Mouse (Mus musculus) limb, embryonic 15.5 days (tissue): ENCODE measurements at regions not wholly inside any gene's neighbourhood (a gene's known extent, or its start where the extent isn't known, plus 50 kb on each side); places are given as distances from the start of the nearest gene placed in this dataset. TPM values are rescaled to one million over a fixed set of nuclear protein-coding genes. Genes with fewer than 3 reads are reported as not detected.
"Not testable (repeated sequence)": the region's sequence is repeated elsewhere in the genome, so short reads cannot be mapped to it uniquely, and the experiment has no call there.

Experiments used
- ATAC-seq: fragments of 200-750 bp; cut with Nextera tagmentation; 2 replicates; pipeline ENCODE4 v1.8.0; 2017; ENCODE audit warnings: low read depth, moderate TSS enrichment; ENCODE audit not compliant: insufficient number of reproducible peaks, low FRiP score, low TSS enrichment
- H3K27ac ChIP-seq: fragments of 300-500 bp; sonication (generic); 2 replicates; pipeline ENCODE4 v1.5.1; 2015; ENCODE audit warnings: moderate library complexity, mild to moderate bottlenecking, inconsistent platforms
- H3K27me3 ChIP-seq: fragments of 300-500 bp; sonication (generic); 2 replicates; pipeline ENCODE4 v1.6.1; 2015; ENCODE audit warnings: inconsistent platforms
- H3K36me3 ChIP-seq: fragments of 300-500 bp; sonication (generic); 2 replicates; pipeline ENCODE4 v1.6.1; 2015; ENCODE audit warnings: inconsistent platforms
- H3K4me1 ChIP-seq: fragments of 300-500 bp; sonication (generic); 2 replicates; pipeline ENCODE4 v1.6.1; 2015; ENCODE audit warnings: inconsistent platforms
- H3K4me2 ChIP-seq: fragments of 300-500 bp; sonication (generic); 2 replicates; pipeline ENCODE4 v1.6.1; 2015; ENCODE audit warnings: mild to moderate bottlenecking, inconsistent platforms
- H3K4me3 ChIP-seq: fragments of 300-500 bp; sonication (generic); 2 replicates; pipeline ENCODE4 v1.5.1; 2015; ENCODE audit warnings: mild to moderate bottlenecking, inconsistent platforms
- H3K9ac ChIP-seq: fragments of 300-500 bp; sonication (generic); 2 replicates; pipeline ENCODE4 v1.6.1; 2015; ENCODE audit warnings: inconsistent platforms
- H3K9me3 ChIP-seq: fragments of 300-500 bp; sonication (generic); 2 replicates; pipeline ENCODE4 v1.6.1; 2016; ENCODE audit warnings: inconsistent platforms
- WGBS: fragments of 180-500 bp; shearing (Covaris S2); methylation state at CpG from one replicate; pipeline ENCODE4 v1.1.7; 2015; 5-methylcytosine and 5-hydroxymethylcytosine counted together
- microRNA-seq: library from miRNA; unstranded; fragments of <30 nt; microRNA quantifications from one replicate; pipeline ENCODE4, GENCODE M21; 2016

GRCm38 (mm10) chr11:16669453-16670251 is 82.4 kb upstream of the Egfr start:
- Histone ChIP-seq H3K27ac (no peak overlapping the region), H3K9me3 (no peaks in the 10 kb centered on the region), H3K4me2 (no peak overlapping the region), H3K9ac (no peak overlapping the region), H3K36me3 (no peaks in the 10 kb centered on the region), H3K4me1 (no peaks in the 10 kb centered on the region), H3K4me3 (no peak overlapping the region), H3K27me3 (no peaks in the 10 kb centered on the region)
- no peak for ATAC-seq
- WGBS = 86% methylated on average over 4 of the region's 4 CpGs

GRCm38 (mm10) chr11:16670282-16670681 is 81.7 kb upstream of the Egfr start:
- Histone ChIP-seq H3K9ac (no peak overlapping the region), H3K27me3 (no peaks in the 10 kb centered on the region), H3K27ac (no peak overlapping the region), H3K4me2 (no peak overlapping the region), H3K4me1 (no peaks in the 10 kb centered on the region), H3K9me3 (no peaks in the 10 kb centered on the region), H3K36me3 (no peaks in the 10 kb centered on the region), H3K4me3 (no peak overlapping the region)
- ATAC-seq = no peak
- 71% methylated on average over 1 of the region's 1 CpGs for WGBS

GRCm38 (mm10) chr11:16675951-16676350 is 76.1 kb upstream of the Egfr start:
- H3K4me1 ChIP-seq, H3K9ac ChIP-seq, H3K4me2 ChIP-seq, H3K36me3 ChIP-seq, ATAC-seq, H3K27ac ChIP-seq, H3K27me3 ChIP-seq, H3K9me3 ChIP-seq, H3K4me3 ChIP-seq: not testable (repeated sequence)
- WGBS = 17% methylated on average over 1 of the region's 1 CpGs

- Histone ChIP-seq H3K27ac (no peak overlapping the region), H3K9me3 (no peaks in the 10 kb centered on the region), H3K4me3 (no peak overlapping the region), H3K27me3 (no peaks in the 10 kb centered on the region), H3K9ac (no peak overlapping the region), H3K4me2 (no peak overlapping the region), H3K36me3 (no peaks in the 10 kb centered on the region), H3K4me1 (no peaks in the 10 kb centered on the region)
- 76% methylated on average over 1 of the region's 1 CpGs for WGBS
- ATAC-seq = no peak
Measured at GRCm38 (mm10) chr11:16683538-16683937, 68.5 kb upstream of the Egfr start.

GRCm38 (mm10) chr11:16695596-16695995 is 56.4 kb upstream of the Egfr start:
- Histone ChIP-seq H3K9ac (no peak overlapping the region), H3K27me3 (no peaks in the 10 kb centered on the region), H3K4me3 (no peak overlapping the region), H3K36me3 (no peaks in the 10 kb centered on the region), H3K27ac (no peak overlapping the region), H3K4me1 (no peaks in the 10 kb centered on the region), H3K4me2 (no peak overlapping the region), H3K9me3 (no peaks in the 10 kb centered on the region)
- 74% methylated on average over 1 of the region's 1 CpGs for WGBS
- no peak for ATAC-seq

GRCm38 (mm10) chr11:16696787-16697186 is 55.2 kb upstream of the Egfr start:
- no peak for ATAC-seq
- Histone ChIP-seq H3K4me1 (no peaks in the 10 kb centered on the region), H3K36me3 (no peaks in the 10 kb centered on the region), H3K27ac (no peak overlapping the region), H3K4me2 (no peak overlapping the region), H3K9me3 (no peaks in the 10 kb centered on the region), H3K9ac (no peak overlapping the region), H3K27me3 (no peaks in the 10 kb centered on the region), H3K4me3 (no peak overlapping the region)
- 90% methylated on average over 2 of the region's 2 CpGs for WGBS

- Histone ChIP-seq H3K4me2 (no peak overlapping the region), H3K9ac (no peak overlapping the region), H3K27ac (no peak overlapping the region), H3K9me3 (no peaks in the 10 kb centered on the region), H3K36me3 (no peaks in the 10 kb centered on the region), H3K4me1 (no peaks in the 10 kb centered on the region), H3K27me3 (no peaks in the 10 kb centered on the region), H3K4me3 (no peak overlapping the region)
- 58% methylated on average over 4 of the region's 4 CpGs for WGBS
- no peak for ATAC-seq
Measured at GRCm38 (mm10) chr11:16701826-16702225, 50.2 kb upstream of the Egfr start.

Small RNAs in the stretch of these regions (microRNA-seq; reads per million reads assigned to microRNA genes)
- not detected for gene Gm24714
